Mouse (Mus musculus): Measurements from ENCODE around the gene Rps27rt. TPM values are rescaled to one million over a fixed set of nuclear protein-coding genes. Genes with fewer than 3 reads are reported as not detected.

Rps27rt gene
- polyA plus RNA-seq, 1 experiment from 2014 or later, result 295 TPM

DNA sequence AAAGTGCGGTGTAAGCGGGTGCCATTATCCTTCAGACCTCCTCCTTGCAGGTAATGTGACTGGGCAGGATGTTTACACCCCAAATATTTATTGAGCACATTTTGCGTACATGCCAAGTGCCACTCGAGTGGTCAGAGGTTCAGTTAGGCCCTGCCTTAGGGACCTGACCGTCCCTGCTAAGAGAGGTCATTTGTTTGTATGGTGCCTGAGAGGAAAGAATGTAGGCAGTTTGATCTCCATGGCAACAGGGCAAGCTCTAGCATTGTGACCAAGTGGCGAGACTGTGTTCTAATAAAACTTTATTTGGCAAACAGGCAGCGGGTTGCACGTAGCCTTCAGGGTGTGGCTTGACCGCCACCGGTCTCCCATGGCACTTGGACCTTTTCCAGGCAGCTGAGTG, 7.9 kb upstream of the Rps27rt start:
- H3K4me3 ChIP-seq (ENCODE audit: low read depth, low read length), result no peak overlapping the region
- H3K9ac ChIP-seq (ENCODE audit: low read depth, low read length), result no peak overlapping the region
- no peak overlapping the region for H3K27ac ChIP-seq (ENCODE audit: low read depth, low read length)
- H3K9me3 ChIP-seq (ENCODE audit: control insufficient read depth, low read length), result no peaks in the 10 kb centered on the region
- no peak overlapping the region for H3K4me2 ChIP-seq (replicated peaks; ENCODE audit: low read depth, low read length)
- H3K4me1 ChIP-seq (replicated peaks; ENCODE audit: control insufficient read depth, insufficient read depth, low read length), result no peaks in the 10 kb centered on the region
- WGBS, result 82% methylated on average over 10 of the region's 10 CpGs
- H3K36me3 ChIP-seq (ENCODE audit: control insufficient read depth, insufficient read depth, low read length), result no peaks in the 10 kb centered on the region
- no peak for ATAC-seq (ENCODE audit: low FRiP score)
- H3K27me3 ChIP-seq (ENCODE audit: control insufficient read depth, insufficient read depth, low read length), result no peaks in the 10 kb centered on the region
- no peak for DNase-seq (ENCODE audit: low spot score)

DNA sequence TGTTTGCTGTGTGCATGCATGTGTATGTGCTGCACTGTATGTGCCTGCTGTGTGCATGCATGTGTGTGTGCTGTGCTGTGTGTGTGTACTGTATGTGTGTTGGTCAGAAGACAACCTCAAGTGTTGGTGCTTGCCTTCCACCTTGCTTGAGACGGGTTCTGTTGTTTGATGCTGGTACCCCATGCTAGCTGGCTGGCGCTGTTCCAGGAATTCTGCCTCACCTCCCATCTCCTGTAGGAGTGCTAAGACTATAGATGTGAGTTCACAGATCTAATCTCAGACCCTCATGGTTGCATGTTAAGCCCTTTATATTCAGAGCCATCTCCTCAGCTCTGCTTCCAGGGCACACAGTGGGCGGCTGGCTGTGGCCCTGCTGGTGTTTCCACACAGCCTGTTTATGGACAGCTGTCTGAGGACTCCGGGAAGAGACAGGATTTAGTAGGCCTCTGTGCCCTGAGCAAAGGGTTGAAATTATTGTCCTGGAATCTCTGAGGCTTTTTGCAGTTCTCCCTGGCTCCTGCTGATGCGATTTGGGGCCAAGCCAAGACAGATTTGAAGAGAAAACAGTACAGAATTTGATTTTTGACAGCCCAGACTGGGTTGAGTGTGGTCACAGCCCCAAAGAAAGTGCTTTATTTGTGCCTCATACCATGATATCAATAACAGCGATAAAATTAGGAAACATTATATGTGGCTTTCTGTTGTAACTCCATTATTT, 6.2 kb upstream of the Rps27rt start:
- Histone ChIP-seq H3K27ac (ENCODE audit: low read depth, low read length) (no peak overlapping the region), H3K9ac (ENCODE audit: low read depth, low read length) (no peak overlapping the region), H3K36me3 (ENCODE audit: control insufficient read depth, insufficient read depth, low read length) (no peaks in the 10 kb centered on the region), H3K4me2 (replicated peaks; ENCODE audit: low read depth, low read length) (no peak overlapping the region), H3K9me3 (ENCODE audit: control insufficient read depth, low read length) (no peaks in the 10 kb centered on the region), H3K27me3 (ENCODE audit: control insufficient read depth, insufficient read depth, low read length) (no peaks in the 10 kb centered on the region), H3K4me1 (replicated peaks; ENCODE audit: control insufficient read depth, insufficient read depth, low read length) (no peaks in the 10 kb centered on the region), H3K4me3 (ENCODE audit: low read depth, low read length) (no peak overlapping the region)
- DNase-seq (ENCODE audit: low spot score) (no peak), ATAC-seq (ENCODE audit: low FRiP score) (no peak)
- WGBS, result 81% methylated on average over 6 of the region's 6 CpGs

DNA sequence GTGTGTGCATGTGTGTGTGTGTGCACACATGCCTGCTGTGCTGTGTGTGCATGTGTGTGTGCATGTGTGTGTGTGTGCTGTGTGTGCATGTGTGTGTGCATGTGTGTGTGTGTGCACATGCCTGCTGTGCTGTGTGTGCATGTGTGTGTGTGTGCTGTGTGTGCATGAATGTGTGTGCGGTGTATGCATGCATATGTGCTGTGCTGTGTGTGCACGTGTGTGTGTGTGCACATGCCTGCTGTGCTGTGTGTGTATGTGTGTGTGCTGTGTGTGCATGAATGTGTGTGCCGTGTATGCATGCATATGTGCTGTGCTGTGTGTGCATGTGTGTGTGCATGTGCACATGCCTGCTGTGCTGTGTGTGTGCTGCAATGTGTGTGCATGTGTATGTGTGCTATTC, 5.5 kb upstream of the Rps27rt start:
- no peak for ATAC-seq (ENCODE audit: low FRiP score)

DNA sequence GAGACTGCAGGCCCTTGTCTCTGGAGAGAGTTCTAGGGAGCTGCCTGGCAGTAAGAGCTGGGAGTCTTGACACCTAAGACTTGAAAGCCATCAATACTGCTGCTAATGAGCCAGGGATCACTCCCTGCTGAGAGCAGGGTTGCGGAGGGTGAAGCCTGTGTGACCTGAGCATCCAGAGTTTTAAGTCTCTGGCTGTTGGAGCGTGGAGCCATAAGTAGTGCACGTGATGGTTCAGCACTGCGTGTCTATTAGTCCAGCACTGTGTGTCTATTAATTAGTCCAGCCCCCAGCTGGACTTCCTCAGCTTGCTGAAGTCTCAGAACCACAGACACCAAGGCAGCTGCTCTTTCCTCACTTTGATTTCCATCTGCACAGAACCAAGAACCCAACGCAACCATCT, 3.8 kb upstream of the Rps27rt start:
- ATAC-seq (ENCODE audit: low FRiP score), result no peak

More for the DNA sequence above, 5.5 kb upstream of the Rps27rt start:
- 98% methylated on average over 3 of the region's 3 CpGs for WGBS
- Histone ChIP-seq H3K4me2 (replicated peaks; ENCODE audit: low read depth, low read length) (no peak overlapping the region), H3K9ac (ENCODE audit: low read depth, low read length) (no peak overlapping the region), H3K27ac (ENCODE audit: low read depth, low read length) (no peak overlapping the region), H3K36me3 (ENCODE audit: control insufficient read depth, insufficient read depth, low read length) (no peaks in the 10 kb centered on the region), H3K4me3 (ENCODE audit: low read depth, low read length) (no peak overlapping the region), H3K9me3 (ENCODE audit: control insufficient read depth, low read length) (no peaks in the 10 kb centered on the region), H3K4me1 (replicated peaks; ENCODE audit: control insufficient read depth, insufficient read depth, low read length) (no peaks in the 10 kb centered on the region), H3K27me3 (ENCODE audit: control insufficient read depth, insufficient read depth, low read length) (no peaks in the 10 kb centered on the region)
- DNase-seq (ENCODE audit: low spot score), result no peak

DNA sequence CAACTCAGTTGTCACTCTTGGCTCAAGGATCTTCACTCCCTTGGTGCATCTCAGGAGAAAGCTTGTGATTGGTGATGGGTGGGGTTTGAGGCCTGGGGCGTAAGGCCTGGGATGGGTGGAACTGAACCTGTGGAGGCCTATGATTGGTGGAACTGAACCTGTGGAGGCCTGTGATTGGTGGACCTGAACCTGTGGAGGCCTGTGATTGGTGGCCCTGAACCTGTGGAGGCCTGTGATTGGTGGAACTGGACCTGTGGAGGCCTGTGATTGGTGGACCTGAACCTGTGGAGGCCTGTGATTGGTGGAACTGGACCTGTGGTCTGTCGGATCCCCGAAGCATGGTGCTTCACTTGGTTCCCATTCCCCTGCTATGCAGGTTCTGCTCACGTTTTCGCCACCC, 3.2 kb upstream of the Rps27rt start:
- ATAC-seq (ENCODE audit: low FRiP score) (no peak), DNase-seq (ENCODE audit: low spot score) (no peak)
- Histone ChIP-seq H3K4me1 (replicated peaks; ENCODE audit: control insufficient read depth, insufficient read depth, low read length) (no peaks in the 10 kb centered on the region), H3K4me3 (ENCODE audit: low read depth, low read length) (no peak overlapping the region), H3K27me3 (ENCODE audit: control insufficient read depth, insufficient read depth, low read length) (no peaks in the 10 kb centered on the region), H3K9ac (ENCODE audit: low read depth, low read length) (no peak overlapping the region), H3K27ac (ENCODE audit: low read depth, low read length) (no peak overlapping the region), H3K4me2 (replicated peaks; ENCODE audit: low read depth, low read length) (no peak overlapping the region), H3K9me3 (ENCODE audit: control insufficient read depth, low read length) (no peaks in the 10 kb centered on the region), H3K36me3 (ENCODE audit: control insufficient read depth, insufficient read depth, low read length) (no peaks in the 10 kb centered on the region)
- WGBS, result 88% methylated on average over 5 of the region's 5 CpGs

More for the DNA sequence above, 3.8 kb upstream of the Rps27rt start:
- H3K4me3 ChIP-seq (ENCODE audit: low read depth, low read length), result no peak overlapping the region
- WGBS, result 91% methylated on average over 5 of the region's 5 CpGs
- H3K4me2 ChIP-seq (replicated peaks; ENCODE audit: low read depth, low read length), result no peak overlapping the region
- no peak overlapping the region for H3K27ac ChIP-seq (ENCODE audit: low read depth, low read length)
- H3K4me1 ChIP-seq (replicated peaks; ENCODE audit: control insufficient read depth, insufficient read depth, low read length), result no peaks in the 10 kb centered on the region
- H3K9ac ChIP-seq (ENCODE audit: low read depth, low read length), result no peak overlapping the region
- DNase-seq (ENCODE audit: low spot score), result no peak
- no peaks in the 10 kb centered on the region for H3K27me3 ChIP-seq (ENCODE audit: control insufficient read depth, insufficient read depth, low read length)
- no peaks in the 10 kb centered on the region for H3K9me3 ChIP-seq (ENCODE audit: control insufficient read depth, low read length)
- no peaks in the 10 kb centered on the region for H3K36me3 ChIP-seq (ENCODE audit: control insufficient read depth, insufficient read depth, low read length)

DNA sequence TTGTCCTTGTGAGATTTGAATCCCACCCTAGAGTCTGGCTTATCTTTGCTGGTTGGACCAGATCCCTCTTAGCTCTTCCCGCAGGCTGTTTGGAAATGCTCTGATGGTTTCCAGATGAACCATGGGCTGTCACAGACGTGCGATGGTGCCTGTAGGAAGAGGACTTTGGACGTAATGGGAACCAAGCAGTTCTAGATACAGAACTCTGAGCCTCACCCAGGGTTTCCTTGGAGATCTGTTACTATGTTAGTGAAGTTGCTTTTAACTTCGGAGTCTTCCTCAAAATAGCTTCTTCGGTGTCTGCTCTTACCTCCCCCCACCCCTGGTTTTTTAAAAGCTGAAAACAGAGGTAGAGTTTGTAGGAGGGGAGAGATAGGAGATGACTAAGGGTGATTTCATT, 2.6 kb downstream of the Rps27rt start:
- H3K27me3 ChIP-seq (ENCODE audit: control insufficient read depth, insufficient read depth, low read length), result peaks cover 8% of the 10 kb centered on the region
- H3K9ac ChIP-seq (ENCODE audit: low read depth, low read length), result no peak overlapping the region
- H3K4me2 ChIP-seq (replicated peaks; ENCODE audit: low read depth, low read length), result peak overlapping the region; percentile 11; the same call in 1 of the 2 replicates
- H3K27ac ChIP-seq (ENCODE audit: low read depth, low read length), result no peak overlapping the region
- no peak overlapping the region for H3K4me3 ChIP-seq (ENCODE audit: low read depth, low read length)
- no peak for DNase-seq (ENCODE audit: low spot score)
- H3K4me1 ChIP-seq (replicated peaks; ENCODE audit: control insufficient read depth, insufficient read depth, low read length), result no peaks in the 10 kb centered on the region
- H3K36me3 ChIP-seq (ENCODE audit: control insufficient read depth, insufficient read depth, low read length), result no peaks in the 10 kb centered on the region
- no peaks in the 10 kb centered on the region for H3K9me3 ChIP-seq (ENCODE audit: control insufficient read depth, low read length)
- WGBS, result 74% methylated on average over 6 of the region's 6 CpGs
- ATAC-seq (ENCODE audit: low FRiP score), result no peak

DNA sequence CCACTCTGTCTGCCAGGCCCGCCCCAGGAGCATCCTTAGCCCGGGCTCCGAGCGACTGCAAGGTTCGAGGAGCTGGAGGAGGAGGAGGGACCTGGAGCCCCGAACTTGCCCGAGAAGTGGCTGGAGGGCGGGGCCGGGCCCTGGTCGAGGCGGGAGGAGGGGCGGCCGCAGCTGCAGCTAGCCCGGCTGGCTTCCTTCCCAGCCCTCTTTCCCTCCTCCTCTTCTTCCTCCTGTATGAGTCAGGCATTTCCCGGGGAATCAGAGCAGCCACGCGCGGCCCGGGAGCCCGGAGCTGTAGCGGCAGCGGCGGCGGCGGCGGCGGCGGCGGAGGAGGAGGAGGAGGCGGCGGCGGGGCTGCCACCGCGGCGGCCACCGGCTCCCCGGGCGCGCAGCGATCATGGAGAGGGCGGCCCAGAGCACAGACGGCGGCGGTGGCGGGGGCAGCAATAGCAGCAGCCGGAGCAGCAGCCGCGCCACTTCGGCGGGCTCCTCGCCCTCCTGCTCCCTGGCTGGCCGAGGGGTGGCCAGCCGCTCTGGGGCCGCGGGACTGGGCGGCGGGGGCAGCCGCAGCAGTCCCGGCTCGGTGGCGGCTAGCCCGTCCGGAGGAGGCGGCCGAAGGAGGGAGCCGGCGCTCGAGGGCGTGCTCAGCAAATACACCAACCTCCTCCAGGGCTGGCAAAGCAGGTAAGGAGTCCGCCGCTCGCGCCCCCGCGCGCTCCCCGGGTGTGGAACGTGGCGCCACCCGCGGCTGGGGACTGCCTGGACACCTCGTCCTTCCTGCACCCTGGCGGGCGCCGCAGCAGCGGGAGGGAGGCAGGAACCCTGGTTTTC, 4.0 kb downstream of the Rps27rt start, which contains the start of gene Osbpl10:
TSS of gene Osbpl10 (plus strand) at position 289 of the 831 bp plus-strand sequence.
- WGBS, result under 1% methylated on average over 72 of the region's 86 CpGs
- Histone ChIP-seq H3K4me1 (replicated peaks; ENCODE audit: control insufficient read depth, insufficient read depth, low read length) (no peaks in the 10 kb centered on the region), H3K27me3 (ENCODE audit: control insufficient read depth, insufficient read depth, low read length) (peaks cover 8% of the 10 kb centered on the region), H3K27ac (ENCODE audit: low read depth, low read length) (peak within 1 kb of the TSS; percentile 67), H3K9ac (ENCODE audit: low read depth, low read length) (peak within 1 kb of the TSS; percentile 83), H3K4me3 (ENCODE audit: low read depth, low read length) (peak within 1 kb of the TSS; percentile 69), H3K4me2 (replicated peaks; ENCODE audit: low read depth, low read length) (peak within 1 kb of the TSS; percentile 92), H3K9me3 (ENCODE audit: control insufficient read depth, low read length) (no peaks in the 10 kb centered on the region), H3K36me3 (ENCODE audit: control insufficient read depth, insufficient read depth, low read length) (no peaks in the 10 kb centered on the region)
- ATAC-seq (ENCODE audit: low FRiP score) (peak; percentile 89), DNase-seq (ENCODE audit: low spot score) (peak; percentile 79)

DNA sequence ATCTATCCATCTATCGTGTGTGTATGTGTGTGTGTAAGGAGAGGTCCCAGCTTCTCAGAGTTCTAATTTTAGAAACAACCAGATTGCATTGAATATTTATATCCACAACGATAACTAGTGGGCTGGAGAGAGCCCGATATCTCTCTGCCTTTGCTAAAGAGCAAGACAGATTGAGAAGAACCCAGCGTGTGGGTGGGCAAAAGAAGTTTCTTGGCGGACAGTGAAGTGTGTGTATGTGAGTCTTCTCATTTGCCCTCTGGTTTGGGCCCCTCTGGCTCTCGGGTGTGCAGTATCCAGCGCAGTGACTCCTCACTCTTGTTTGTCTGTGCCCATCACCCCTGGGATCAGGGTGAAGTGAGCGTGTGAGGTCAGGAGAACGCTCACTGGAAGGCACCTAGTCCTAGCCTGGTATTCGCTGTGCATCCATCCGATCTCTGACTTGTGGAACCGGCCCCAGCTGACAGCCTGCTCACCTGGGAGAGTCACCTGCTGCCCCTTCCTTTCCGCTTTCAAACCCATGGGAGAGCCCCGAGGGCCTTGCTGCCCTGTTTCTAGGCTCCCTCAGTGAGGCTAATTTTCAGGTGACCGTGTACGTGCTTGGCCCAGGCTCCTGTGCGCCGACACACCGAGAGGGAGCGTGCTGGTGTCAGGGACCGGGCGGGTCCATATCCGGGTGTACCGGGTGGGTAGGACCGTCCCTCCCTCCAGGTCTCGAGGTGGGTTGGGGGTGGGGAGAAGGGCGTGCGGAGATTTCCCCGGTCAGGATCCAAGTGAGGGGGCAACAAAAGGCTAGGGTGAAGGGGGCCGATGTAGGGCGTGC, 4.9 kb downstream of the Rps27rt start:
- peaks cover 8% of the 10 kb centered on the region for H3K27me3 ChIP-seq (ENCODE audit: control insufficient read depth, insufficient read depth, low read length)
- peak overlapping the region; percentile 92 for H3K4me2 ChIP-seq (replicated peaks; ENCODE audit: low read depth, low read length)
- peak overlapping the region; percentile 69 for H3K4me3 ChIP-seq (ENCODE audit: low read depth, low read length)
- ATAC-seq (ENCODE audit: low FRiP score) (peak; percentile 69), DNase-seq (ENCODE audit: low spot score) (no peak)
- H3K9ac ChIP-seq (ENCODE audit: low read depth, low read length), result peak overlapping the region; percentile 83
- H3K4me1 ChIP-seq (replicated peaks; ENCODE audit: control insufficient read depth, insufficient read depth, low read length), result no peaks in the 10 kb centered on the region
- no peak overlapping the region; the same call in 1 of the 2 replicates for H3K27ac ChIP-seq (ENCODE audit: low read depth, low read length)
- H3K36me3 ChIP-seq (ENCODE audit: control insufficient read depth, insufficient read depth, low read length), result no peaks in the 10 kb centered on the region
- H3K9me3 ChIP-seq (ENCODE audit: control insufficient read depth, low read length), result no peaks in the 10 kb centered on the region
- WGBS, result 9% methylated on average over 31 of the region's 31 CpGs

Data from hindbrain, embryonic 11.5 days (tissue).